Mouse (Mus musculus) testis, adult 2 months (tissue): ENCODE results near the gene Fbrs. TPM values are rescaled to one million over a fixed set of nuclear protein-coding genes. Genes with fewer than 3 reads are reported as not detected.
"Not testable (repeated sequence)": the region's sequence is repeated elsewhere in the genome, so short reads cannot be mapped to it uniquely, and the experiment has no call there.

Experiments
- H3K27ac ChIP-seq: fragments of 200-500 bp; 2 replicates; pipeline ENCODE4 v1.5.1; 2012; ENCODE audit warnings: low read depth, low read length; ENCODE audit not compliant: control insufficient read depth, insufficient read depth
- H3K27me3 ChIP-seq: fragments of 200-500 bp; 2 replicates; pipeline ENCODE4 v1.6.1; 2012; ENCODE audit warnings: mild to moderate bottlenecking, low read length, moderate library complexity; ENCODE audit not compliant: control insufficient read depth, insufficient read depth
- H3K36me3 ChIP-seq: fragments of 200-500 bp; 2 replicates; pipeline ENCODE4 v1.6.1; 2012; ENCODE audit warnings: mild to moderate bottlenecking, low read length; ENCODE audit not compliant: control insufficient read depth, insufficient read depth
- H3K4me1 ChIP-seq: fragments of 200-500 bp; 2 replicates; pipeline ENCODE4 v1.6.1; 2012; ENCODE audit warnings: low read length; ENCODE audit not compliant: control insufficient read depth, insufficient read depth
- H3K4me3 ChIP-seq: fragments of 200-500 bp; 2 replicates; pipeline ENCODE4 v1.5.1; 2012; ENCODE audit warnings: low read depth, mild to moderate bottlenecking, low read length, moderate library complexity, mixed read lengths; ENCODE audit not compliant: control insufficient read depth
- CTCF ChIP-seq: fragments of 200-500 bp; IDR thresholded peaks from 2 replicates; pipeline ENCODE4 v1.5.1; 2012; ENCODE audit warnings: low read depth, mild to moderate bottlenecking, inconsistent platforms, low read length, moderate library complexity; ENCODE audit not compliant: control insufficient read depth, insufficient read depth, insufficient replicate concordance
- POLR2A ChIP-seq: fragments of 200-500 bp; IDR thresholded peaks from 2 replicates; pipeline ENCODE4 v1.6.1; 2012; ENCODE audit warnings: low read depth, mild to moderate bottlenecking, inconsistent platforms, low read length, moderate library complexity; ENCODE audit not compliant: control insufficient read depth
- polyA plus RNA-seq: library from polyadenylated mRNA; depleted of rRNA; stranded (reverse); fragments of >200 nt; gene quantifications from 2 replicates; pipeline ENCODE4 v1.2.3, GENCODE M21; 2012

The Fbrs gene
- polyA plus RNA-seq, 1 experiment, result 44.8 TPM

GRCm38 (mm10) chr7:127454905-127455304 lies 24.1 kb upstream of the Fbrs start:
- Histone ChIP-seq H3K4me1 (peaks cover 1% of the 10 kb centered on the region; the same call in 1 of the 2 replicates), H3K36me3 (no peaks in the 10 kb centered on the region; the same call in 1 of the 2 replicates), H3K27me3 (no peaks in the 10 kb centered on the region), H3K27ac (peak overlapping the region; percentile 44), H3K4me3 (peak overlapping the region; percentile 60)
- TF ChIP-seq POLR2A (no peak), CTCF (no peak)

GRCm38 (mm10) chr7:127458371-127459122 lies 20.5 kb upstream of the Fbrs start:
- H3K36me3 ChIP-seq, H3K27me3 ChIP-seq, H3K4me1 ChIP-seq: not testable (repeated sequence)
- Histone ChIP-seq H3K4me3 (peak overlapping the region; percentile 40), H3K27ac (peak overlapping the region; percentile 49)

- H3K4me1 ChIP-seq, H3K36me3 ChIP-seq, H3K27me3 ChIP-seq: not testable (repeated sequence)
- H3K4me3 ChIP-seq, result peak within 1 kb of the TSS; percentile 43
- H3K27ac ChIP-seq, result peak within 1 kb of the TSS; percentile 32; the same call in 1 of the 2 replicates
These were observed 19.7 kb upstream of the Fbrs start, which contains the start of gene Prr14 for GRCm38 (mm10) chr7:127459311-127459710. Gene Prr14 (plus strand): TSS chr7:127459611.

DNA sequence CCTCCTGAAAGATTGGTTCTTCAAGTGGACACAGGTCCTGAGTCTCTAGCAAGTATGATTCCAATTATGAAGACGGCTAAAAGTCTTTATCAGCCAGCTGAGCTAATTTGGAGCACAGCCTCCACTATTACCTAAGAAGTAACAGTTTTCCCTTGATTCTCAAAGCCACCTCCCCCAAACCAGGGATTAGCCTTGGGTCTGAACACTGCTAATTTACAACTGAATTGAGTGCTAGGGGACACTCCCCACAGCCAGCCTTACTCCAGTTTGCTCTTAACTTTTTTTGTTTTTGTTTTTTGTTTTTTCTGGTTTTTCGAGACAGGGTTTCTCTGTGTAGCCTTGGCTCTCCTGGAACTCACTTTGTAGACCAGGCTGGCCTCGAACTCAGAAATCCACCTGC lies 13.8 kb upstream of the Fbrs start:
- Histone ChIP-seq H3K4me1 (no peaks in the 10 kb centered on the region; the same call in none of the 2 replicates), H3K36me3 (no peaks in the 10 kb centered on the region), H3K27ac (no peak overlapping the region), H3K27me3 (no peaks in the 10 kb centered on the region), H3K4me3 (no peak overlapping the region)
- TF ChIP-seq POLR2A, result no peak

DNA sequence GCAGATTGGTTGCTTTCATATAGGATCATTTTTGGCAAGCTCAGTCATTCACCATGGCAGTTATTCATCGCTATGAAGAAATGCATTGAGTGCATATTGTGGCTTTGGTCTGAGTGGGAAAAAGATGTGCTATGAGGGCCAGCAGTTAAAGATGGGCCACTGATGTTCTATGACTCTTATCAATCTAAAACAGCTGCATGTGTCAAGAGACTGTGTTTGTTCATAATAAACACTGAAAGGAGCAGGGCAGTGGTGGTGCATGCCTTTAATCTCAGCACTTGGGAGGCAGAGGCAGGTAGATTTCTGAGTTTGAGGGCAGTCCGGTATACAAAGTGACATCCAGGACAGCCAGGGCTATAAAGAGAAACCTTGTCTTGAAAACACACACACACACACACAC lies 13.3 kb upstream of the Fbrs start:
- not testable (repeated sequence) for H3K4me1 ChIP-seq, H3K36me3 ChIP-seq, H3K4me3 ChIP-seq, H3K27me3 ChIP-seq, H3K27ac ChIP-seq

- no peak for TF ChIP-seq POLR2A
- TF ChIP-seq CTCF, result no peak
- Histone ChIP-seq H3K4me1 (no peaks in the 10 kb centered on the region; the same call in none of the 2 replicates), H3K27me3 (no peaks in the 10 kb centered on the region), H3K36me3 (no peaks in the 10 kb centered on the region; the same call in 1 of the 2 replicates), H3K4me3 (no peak overlapping the region), H3K27ac (no peak overlapping the region)
These were observed 12.4 kb upstream of the Fbrs start for GRCm38 (mm10) chr7:127466606-127467005.

DNA sequence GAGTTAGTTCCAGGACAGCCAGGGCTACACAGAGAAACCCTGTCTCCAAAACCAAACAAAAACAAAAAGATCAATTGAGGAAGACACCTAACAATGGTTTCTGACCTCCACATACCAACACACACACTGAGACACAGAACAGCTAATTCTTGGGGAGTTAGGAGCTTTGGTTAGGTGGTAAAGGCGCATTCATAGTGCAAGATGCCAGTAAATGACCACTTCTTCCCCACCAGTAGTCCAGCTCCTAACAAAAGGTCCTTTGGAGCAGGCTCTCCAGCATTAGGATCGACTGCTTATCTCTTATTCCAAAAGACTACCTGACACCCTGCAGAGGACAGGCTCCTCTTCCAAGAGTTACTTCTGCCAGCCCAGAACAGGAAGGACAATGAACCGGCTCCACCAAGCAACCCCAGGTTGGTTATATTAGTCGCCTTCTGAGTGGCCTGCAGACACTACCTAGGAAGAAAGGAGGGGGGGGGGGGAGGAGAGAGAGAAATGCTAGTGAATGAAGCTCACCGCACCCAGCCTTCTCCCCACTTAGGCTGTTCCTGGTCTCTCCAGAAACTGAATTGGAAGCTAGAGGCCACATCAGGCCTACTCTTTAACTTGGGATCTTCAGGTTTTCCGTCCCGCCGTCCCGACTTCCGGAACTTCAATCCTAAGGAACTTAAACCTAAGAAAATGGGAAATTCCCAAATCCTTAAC lies 8.8 kb upstream of the Fbrs start:
- Histone ChIP-seq H3K4me3 (peak overlapping the region; percentile 97), H3K27ac (peak overlapping the region; percentile 97), H3K36me3 (no peaks in the 10 kb centered on the region; the same call in 1 of the 2 replicates), H3K27me3 (no peaks in the 10 kb centered on the region), H3K4me1 (peaks cover 4% of the 10 kb centered on the region)
- TF ChIP-seq CTCF (no peak), POLR2A (no peak)
